Mouse (Mus musculus): ENCODE results near the gene Fbxw8. TPM values are rescaled to one million over a fixed set of nuclear protein-coding genes. Genes with fewer than 3 reads are reported as not detected.

The Fbxw8 gene
- total RNA-seq, 2 experiments from 2014 or later = 18.8 to 22.4 TPM

DNA sequence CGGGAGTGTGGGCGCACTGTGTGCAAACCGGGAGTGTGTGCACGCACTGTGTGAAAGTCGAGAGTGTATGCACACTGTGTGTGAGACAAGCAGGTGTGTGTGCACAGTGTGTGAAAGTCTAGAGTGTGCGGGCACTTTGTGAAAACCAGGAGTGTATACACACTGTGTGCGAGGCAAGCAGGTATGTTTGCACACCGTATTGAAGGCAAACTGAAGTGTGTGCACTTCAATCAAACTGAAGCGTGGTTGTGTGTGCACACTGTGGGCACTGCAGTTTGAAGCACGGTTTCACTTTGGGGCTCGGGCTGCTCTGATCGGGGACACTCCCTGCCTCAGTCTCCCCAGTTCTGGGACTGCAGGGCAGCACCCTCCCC is 126.2 kb downstream of the Fbxw8 start:
- ATAC-seq (replicated peaks; ENCODE audit: poor library complexity, severe bottlenecking) = no peak

- peak; percentile 44 for ATAC-seq (replicated peaks; ENCODE audit: poor library complexity, severe bottlenecking)
Observed at GRCm38 (mm10) chr5:118028191-118029034, 126.9 kb downstream of the Fbxw8 start.

- ATAC-seq (replicated peaks; ENCODE audit: poor library complexity, severe bottlenecking) = no peak
Observed at GRCm38 (mm10) chr5:118027698-118028190, 127.5 kb downstream of the Fbxw8 start, which contains the start of gene Tesc. TSS of gene Tesc (plus strand) at chr5:118027743.

GRCm38 (mm10) chr5:118027101-118027697 is 128.1 kb downstream of the Fbxw8 start:
- no peak for ATAC-seq (replicated peaks; ENCODE audit: poor library complexity, severe bottlenecking)

GRCm38 (mm10) chr5:118026343-118026742 is 128.9 kb downstream of the Fbxw8 start:
- no peak for ATAC-seq (replicated peaks; ENCODE audit: poor library complexity, severe bottlenecking)

DNA sequence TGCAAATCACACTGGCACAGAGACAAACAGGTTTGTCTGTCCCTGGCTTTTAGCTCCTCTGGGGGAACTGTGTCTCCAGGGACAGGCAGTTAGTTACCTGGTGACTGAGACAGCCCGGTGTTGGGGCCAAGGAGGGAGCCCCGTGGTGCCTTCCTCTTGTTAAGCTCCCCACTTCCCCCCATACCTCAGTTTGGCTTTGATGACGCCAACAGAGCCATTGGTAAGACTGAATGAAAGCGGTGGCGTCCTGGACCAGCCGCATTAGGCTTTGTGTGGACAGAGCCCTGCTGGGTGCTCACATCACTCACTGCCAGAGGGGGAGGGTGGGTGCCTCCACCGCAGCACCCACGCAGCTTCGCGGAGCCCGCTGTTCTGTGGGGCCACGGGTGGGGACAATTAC is 129.4 kb downstream of the Fbxw8 start:
- 0 out of 2 replicates have a peak, but pooled peaks have one; percentile 12 for ATAC-seq (replicated peaks; ENCODE audit: poor library complexity, severe bottlenecking)

GRCm38 (mm10) chr5:118023053-118023452 is 132.2 kb downstream of the Fbxw8 start:
- ATAC-seq (replicated peaks; ENCODE audit: poor library complexity, severe bottlenecking) = no peak

GRCm38 (mm10) chr5:118019905-118020304 is 135.4 kb downstream of the Fbxw8 start:
- ATAC-seq (replicated peaks; ENCODE audit: poor library complexity, severe bottlenecking) = no peak

DNA sequence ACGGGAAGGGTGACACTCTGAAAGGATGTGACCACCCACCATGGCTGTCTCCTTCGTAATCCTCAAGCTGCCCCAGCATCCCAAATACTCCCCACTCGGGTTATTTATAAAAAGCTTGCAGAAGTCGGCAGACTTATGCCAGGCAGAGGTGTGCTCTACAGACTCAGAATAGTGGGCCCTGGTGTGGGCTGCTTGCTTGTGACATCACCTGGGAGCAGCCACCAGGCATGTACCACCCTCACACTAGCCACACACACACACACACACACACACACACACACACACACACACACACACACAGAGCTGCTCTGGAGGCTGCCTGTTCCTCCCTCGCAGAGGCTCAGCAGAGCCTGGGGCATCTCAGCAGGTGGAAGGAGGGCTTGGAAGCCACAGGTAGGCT is 137.7 kb downstream of the Fbxw8 start:
- ATAC-seq (replicated peaks; ENCODE audit: poor library complexity, severe bottlenecking) = no peak

GRCm38 (mm10) chr5:118015669-118016068 is 139.6 kb downstream of the Fbxw8 start:
- ATAC-seq (replicated peaks; ENCODE audit: poor library complexity, severe bottlenecking) = no peak

- ATAC-seq (replicated peaks; ENCODE audit: poor library complexity, severe bottlenecking) = peak; percentile 30; the same call in 1 of the 2 replicates
Observed at GRCm38 (mm10) chr5:118015028-118015427, 140.2 kb downstream of the Fbxw8 start.

Other genes starting within 250 kb of the Fbxw8 start
- 12.2 and 13.8 TPM in 2 replicates for gene Fbxo21, start 178.7 kb downstream of the Fbxw8 start, total RNA-seq (2014; fragmentation: Nextera tagmentation)
- gene Fbxo21, start 178.7 kb downstream of the Fbxw8 start, total RNA-seq (2017) = 14.0 and 19.5 TPM in 2 replicates
- gene Tesc, start 127.7 kb downstream of the Fbxw8 start, total RNA-seq (2014; fragmentation: Nextera tagmentation) = 8.5 TPM in 1 of 2 replicates, not detected in the other
- gene Tesc, start 127.7 kb downstream of the Fbxw8 start, total RNA-seq (2017) = 0.56 and 0.82 TPM in 2 replicates
- gene Hrk, start 9.2 kb upstream of the Fbxw8 start, total RNA-seq (2014; fragmentation: Nextera tagmentation) = not detected in 2 replicates
- not detected in 2 replicates for gene Hrk, start 9.2 kb upstream of the Fbxw8 start, total RNA-seq (2017)
- gene Rnft2, start 89.7 kb upstream of the Fbxw8 start, total RNA-seq (2014; fragmentation: Nextera tagmentation) = not detected in 2 replicates
- gene Rnft2, start 89.7 kb upstream of the Fbxw8 start, total RNA-seq (2017) = not detected in 2 replicates
- 1.0 and 2.3 TPM in 2 replicates for gene 2410131K14Rik, start 89.8 kb upstream of the Fbxw8 start, total RNA-seq (2014; fragmentation: Nextera tagmentation)
- gene 2410131K14Rik, start 89.8 kb upstream of the Fbxw8 start, total RNA-seq (2017) = 1.5 and 1.6 TPM in 2 replicates